Mouse (Mus musculus) C2C12 (cell line): ENCODE results near the gene Polr2l.

Experiments
- CEBPB ChIP-seq: IDR thresholded peaks from one replicate; pipeline ENCODE4 v1.6.1; 2011; ENCODE audit warnings: low read depth, mild to moderate bottlenecking, control low read depth, moderate library complexity
- CTCF ChIP-seq: IDR thresholded peaks from one replicate; pipeline ENCODE4 v1.5.1; 2011; ENCODE audit not compliant: control insufficient read depth, insufficient read depth, insufficient read length
- MYOD1 ChIP-seq: IDR thresholded peaks from one replicate; pipeline ENCODE4 v1.6.1; 2011; ENCODE audit warnings: low read depth; ENCODE audit not compliant: control insufficient read depth, insufficient read length
- USF1 ChIP-seq: IDR thresholded peaks from one replicate; pipeline ENCODE4 v1.6.1; 2011; ENCODE audit warnings: low read depth, mild to moderate bottlenecking, control low read depth, moderate library complexity

DNA sequence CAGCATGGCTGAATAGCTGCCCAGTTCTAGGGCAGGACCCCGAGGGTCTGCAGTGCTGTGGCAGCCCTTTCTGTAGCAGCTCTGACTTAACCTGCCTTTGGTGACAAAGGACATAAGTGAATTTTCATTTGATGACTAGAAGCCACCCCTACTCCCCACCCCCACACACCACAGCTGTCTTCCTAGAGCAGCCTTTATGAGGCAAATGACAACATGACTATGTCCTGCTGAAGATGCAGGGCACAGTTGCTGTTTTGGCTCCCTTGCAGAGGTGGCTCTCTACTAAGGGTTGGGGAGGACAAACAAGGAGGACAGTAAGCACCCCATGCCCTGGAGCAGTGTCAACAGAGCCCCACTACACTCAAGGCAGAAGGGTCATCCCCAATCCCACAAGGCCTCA, 44.9 kb upstream of the Polr2l start:
- TF ChIP-seq CTCF (no peak), CEBPB (no peak), USF1 (no peak), MYOD1 (no peak)
